Mouse (Mus musculus) thymus, adult 2 months (tissue): Measurements from ENCODE around the gene Ntn4. TPM values are rescaled to one million over a fixed set of nuclear protein-coding genes. Genes with fewer than 3 reads are reported as not detected.

Experiments
- DNase-seq: peaks from one replicate; pipeline ENCODE4 v3.0.0; 2021
- H3K27ac ChIP-seq: fragments of 200-500 bp; 2 replicates; pipeline ENCODE4 v1.5.1; 2012; ENCODE audit warnings: low read length, control low read depth; ENCODE audit not compliant: control insufficient read depth, insufficient read depth
- H3K27me3 ChIP-seq: fragments of 200-500 bp; 2 replicates; pipeline ENCODE4 v1.6.1; 2012; ENCODE audit warnings: mild to moderate bottlenecking, low read length, moderate library complexity, mixed read lengths; ENCODE audit not compliant: control insufficient read depth, insufficient read depth
- H3K36me3 ChIP-seq: fragments of 200-500 bp; 2 replicates; pipeline ENCODE4 v1.6.1; 2012; ENCODE audit warnings: mild to moderate bottlenecking, low read length, moderate library complexity; ENCODE audit not compliant: control insufficient read depth, insufficient read depth
- H3K4me1 ChIP-seq: fragments of 200-500 bp; replicated peaks from 2 replicates; pipeline ENCODE4 v1.6.1; 2012; ENCODE audit warnings: low read length; ENCODE audit not compliant: control insufficient read depth, insufficient read depth
- H3K4me3 ChIP-seq: fragments of 200-500 bp; 2 replicates; pipeline ENCODE4 v1.5.1; 2012; ENCODE audit warnings: mild to moderate bottlenecking, low read length, control low read depth, moderate library complexity; ENCODE audit not compliant: control insufficient read depth, insufficient read depth
- CTCF ChIP-seq: fragments of 200-500 bp; IDR thresholded peaks from 2 replicates; pipeline ENCODE4 v1.5.1; 2012; ENCODE audit warnings: mild to moderate bottlenecking, control low read depth, low read length, moderate library complexity, borderline replicate concordance; ENCODE audit not compliant: control insufficient read depth, poor library complexity, insufficient read depth; ENCODE audit errors: extremely low read depth
- POLR2A ChIP-seq: fragments of 200-500 bp; IDR thresholded peaks from 2 replicates; pipeline ENCODE4 v1.6.1; 2012; ENCODE audit warnings: mild to moderate bottlenecking, low read length, control low read depth, moderate library complexity; ENCODE audit not compliant: control insufficient read depth, poor library complexity, insufficient read depth; ENCODE audit errors: extremely low read depth
- WGBS: fragments of 180-500 bp; shearing (Covaris S2); methylation state at CpG from one replicate; pipeline ENCODE4 v1.1.7; 2018; 5-methylcytosine and 5-hydroxymethylcytosine counted together
- polyA plus RNA-seq: library from polyadenylated mRNA; depleted of rRNA; stranded (reverse); fragments of >200 nt; gene quantifications from 2 replicates; pipeline ENCODE4 v1.2.3, GENCODE M21; 2012

Gene Ntn4
- polyA plus RNA-seq, 1 experiment: 1.3 TPM

- no peak for TF ChIP-seq CTCF
- no peak for TF ChIP-seq POLR2A
- 98% methylated on average over 3 of the region's 3 CpGs for WGBS
- Histone ChIP-seq H3K27ac (no peak overlapping the region), H3K4me3 (no peak overlapping the region), H3K36me3 (no peaks in the 10 kb centered on the region), H3K27me3 (no peaks in the 10 kb centered on the region), H3K4me1 (peaks cover 8% of the 10 kb centered on the region)
- no peak for DNase-seq
These were observed 47.3 kb downstream of the Ntn4 start for GRCm38 (mm10) chr10:93687781-93688180.

DNA sequence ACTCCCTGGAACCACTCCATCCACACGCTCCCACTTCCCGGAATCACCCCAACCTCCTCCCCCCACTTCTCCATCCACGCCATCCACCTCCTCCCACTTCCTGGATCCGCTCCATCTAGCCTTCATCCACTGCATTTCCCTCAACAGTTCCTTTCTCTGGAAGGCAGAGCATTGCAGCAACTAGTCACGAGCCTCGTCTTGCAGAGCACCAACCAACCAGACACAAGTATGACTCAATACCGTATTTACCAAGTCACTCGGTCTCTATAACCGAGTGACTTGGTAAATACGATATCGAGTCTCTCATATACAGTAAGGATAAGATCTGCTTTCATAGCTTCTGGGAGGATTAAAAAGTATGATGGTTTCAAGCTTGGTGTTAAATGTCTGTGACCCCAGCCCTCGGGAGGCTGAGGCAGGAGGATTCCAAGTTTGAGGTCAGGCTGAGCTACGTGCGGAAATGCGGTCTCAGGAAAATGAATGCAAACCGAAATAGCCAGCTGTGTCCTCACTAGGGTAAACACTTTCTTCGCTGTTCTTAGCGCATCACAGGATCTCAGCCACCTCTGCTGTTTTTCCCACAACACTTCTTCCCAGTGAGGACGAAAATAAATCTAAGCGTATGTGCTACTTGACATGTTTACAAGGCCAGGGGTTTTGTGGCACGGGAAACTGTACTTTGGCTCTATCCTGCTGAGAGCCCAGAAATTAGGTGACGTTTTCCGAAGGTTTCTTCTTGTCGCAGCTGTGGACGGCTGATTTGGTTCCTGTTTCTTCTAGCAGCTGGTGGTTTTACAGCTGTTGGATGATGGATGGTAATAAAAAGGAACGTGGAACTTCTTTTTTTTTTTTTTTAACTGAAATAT, 48.1 kb downstream of the Ntn4 start:
- TF ChIP-seq POLR2A (no peak), CTCF (no peak)
- Histone ChIP-seq H3K36me3 (no peaks in the 10 kb centered on the region), H3K27ac (no peak overlapping the region), H3K4me1 (peaks cover 8% of the 10 kb centered on the region), H3K27me3 (no peaks in the 10 kb centered on the region), H3K4me3 (no peak overlapping the region)
- 40% methylated on average over 26 of the region's 26 CpGs for WGBS
- DNase-seq: no peak

DNA sequence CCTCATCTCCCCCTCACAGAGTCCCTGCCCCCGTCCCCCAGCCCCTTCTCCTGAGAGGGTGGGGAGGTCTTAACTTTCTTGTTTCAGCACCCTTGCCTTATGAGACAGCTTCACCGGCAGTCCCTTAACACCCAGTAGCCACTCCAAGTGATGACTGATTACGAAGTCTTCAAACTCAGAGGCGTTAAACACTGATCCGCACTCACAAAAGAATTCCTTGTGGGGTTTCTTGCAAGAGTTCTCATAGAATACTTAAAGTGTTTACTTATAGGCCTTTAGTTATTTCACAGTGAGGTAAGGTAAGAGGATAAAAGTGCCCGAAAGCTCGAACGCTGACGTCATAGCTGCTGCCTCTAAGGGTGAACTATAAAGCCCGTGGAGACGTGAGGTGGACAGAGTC, 50.9 kb downstream of the Ntn4 start:
- TF ChIP-seq POLR2A (no peak), CTCF (no peak)
- Histone ChIP-seq H3K36me3 (no peaks in the 10 kb centered on the region), H3K4me1 (peaks cover 8% of the 10 kb centered on the region), H3K27me3 (no peaks in the 10 kb centered on the region), H3K4me3 (no peak overlapping the region), H3K27ac (no peak overlapping the region)
- DNase-seq: no peak
- WGBS: 94% methylated on average over 11 of the region's 11 CpGs

- TF ChIP-seq CTCF: no peak
- TF ChIP-seq POLR2A: no peak
- Histone ChIP-seq H3K4me1 (peaks cover 2% of the 10 kb centered on the region), H3K36me3 (no peaks in the 10 kb centered on the region), H3K4me3 (no peak overlapping the region), H3K27ac (no peak overlapping the region), H3K27me3 (no peaks in the 10 kb centered on the region)
- 92% methylated on average over 21 of the region's 21 CpGs for WGBS
- DNase-seq: no peak
These were observed 54.7 kb downstream of the Ntn4 start for GRCm38 (mm10) chr10:93695043-93695791.

DNA sequence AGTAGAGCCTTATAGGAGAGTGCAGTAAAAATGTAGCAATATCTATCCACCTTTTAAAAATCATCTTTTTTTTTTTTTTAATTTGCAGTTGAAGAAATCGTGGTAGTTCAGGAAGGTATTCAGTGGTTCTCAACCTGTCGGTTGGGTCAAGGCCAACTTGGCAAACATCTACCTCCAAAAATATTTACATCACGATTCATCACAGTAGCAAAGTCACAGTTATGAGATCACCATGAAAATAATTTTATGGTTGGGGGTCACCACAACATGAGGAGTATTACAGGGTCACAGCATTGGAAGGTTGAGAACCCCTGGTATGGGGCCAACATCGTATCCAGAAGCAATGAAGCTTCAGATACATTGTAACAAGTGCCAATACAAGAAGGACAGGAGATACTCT, 55.5 kb downstream of the Ntn4 start:
- no peaks in the 10 kb centered on the region for H3K27me3 ChIP-seq
- H3K4me3 ChIP-seq: no peak overlapping the region
- WGBS: 91% methylated on average over 4 of the region's 4 CpGs
- H3K27ac ChIP-seq: no peak overlapping the region
- TF ChIP-seq POLR2A (no peak), CTCF (no peak)
- DNase-seq: no peak
- H3K4me1 ChIP-seq: peaks cover 2% of the 10 kb centered on the region; the same call in 1 of the 2 replicates
- H3K36me3 ChIP-seq: no peaks in the 10 kb centered on the region

GRCm38 (mm10) chr10:93697866-93698483, 57.5 kb downstream of the Ntn4 start:
- DNase-seq: no peak
- no peak overlapping the region for H3K4me3 ChIP-seq
- no peaks in the 10 kb centered on the region for H3K27me3 ChIP-seq
- no peak overlapping the region for H3K27ac ChIP-seq
- 89% methylated on average over 10 of the region's 10 CpGs for WGBS
- no peaks in the 10 kb centered on the region for H3K36me3 ChIP-seq
- TF ChIP-seq CTCF: no peak
- no peak for TF ChIP-seq POLR2A
- peaks cover 2% of the 10 kb centered on the region; the same call in 1 of the 2 replicates for H3K4me1 ChIP-seq
